Mouse (Mus musculus): Measurements from ENCODE around the gene Tbc1d10b. TPM values are rescaled to one million over a fixed set of nuclear protein-coding genes. Genes with fewer than 3 reads are reported as not detected.

The Tbc1d10b gene
- total and polyA plus RNA-seq, 3 experiments: 37.4 to 70.3 TPM; not detected in 1

DNA sequence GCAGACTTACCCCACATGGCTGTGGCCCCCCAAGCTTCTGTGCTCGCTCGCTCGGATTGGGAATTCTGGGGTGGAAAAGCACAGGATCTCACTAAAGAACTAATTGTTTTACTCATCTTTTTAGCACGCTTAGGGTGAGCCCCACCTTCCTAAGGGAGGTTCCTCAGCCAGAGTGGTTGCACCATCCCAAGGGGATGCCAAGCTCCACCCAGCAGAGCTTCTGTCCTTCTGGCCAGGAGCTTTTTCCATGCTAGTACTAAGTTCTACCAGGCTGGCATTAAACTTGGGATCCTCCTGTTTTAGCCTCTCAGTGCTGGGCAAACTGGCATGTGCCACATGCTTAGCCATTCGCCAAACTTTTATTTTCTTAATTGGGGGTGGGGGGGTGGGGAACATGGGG lies 45.7 kb downstream of the Tbc1d10b start (continued):
- TF ChIP-seq USF2 (IDR thresholded peaks at IDR 0.05; ENCODE audit: borderline replicate concordance in 1 of 2, insufficient read depth in 1 of 2, low read depth in 1 of 2, low read length in 2 of 2) (no peak), MAX (IDR thresholded peaks at IDR 0.05; ENCODE audit: low read length) (no peak), CHD1 (IDR thresholded peaks at IDR 0.05; ENCODE audit: low read depth, low read length) (no peak)

DNA sequence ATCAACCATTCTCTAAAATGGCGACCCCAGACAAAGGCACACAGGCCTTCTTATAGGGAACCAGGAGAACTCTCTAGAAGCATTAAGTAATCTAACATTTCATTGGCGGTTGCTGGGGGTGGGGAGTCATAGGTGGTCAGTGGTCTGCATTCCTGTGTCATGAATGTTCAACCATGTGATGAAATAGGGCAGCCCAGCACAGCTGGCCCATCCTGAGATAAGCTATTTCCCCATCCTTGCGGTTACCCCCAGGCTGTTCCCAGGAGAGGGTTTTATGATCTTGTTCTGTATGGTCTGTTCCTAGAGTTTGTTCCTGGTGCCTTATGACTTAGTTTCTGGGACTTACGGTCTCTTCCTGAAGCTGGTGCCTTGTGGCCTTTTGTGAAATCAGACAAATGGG lies 50.7 kb downstream of the Tbc1d10b start:
- Histone ChIP-seq H3K9ac (ENCODE audit: control insufficient read depth, low read depth, low read length, poor library complexity, severe bottlenecking) (no peak overlapping the region), H3K4me1 (ENCODE audit: control insufficient read depth in 1 of 2, insufficient read depth in 2 of 2, low read length in 2 of 2) (peaks cover 3 to 14% of the 10 kb centered on the region in 2 experiments; a peak in 3 of 4 replicates)
- no peak for DNase-seq (ENCODE audit: low read depth, low spot score)

DNA sequence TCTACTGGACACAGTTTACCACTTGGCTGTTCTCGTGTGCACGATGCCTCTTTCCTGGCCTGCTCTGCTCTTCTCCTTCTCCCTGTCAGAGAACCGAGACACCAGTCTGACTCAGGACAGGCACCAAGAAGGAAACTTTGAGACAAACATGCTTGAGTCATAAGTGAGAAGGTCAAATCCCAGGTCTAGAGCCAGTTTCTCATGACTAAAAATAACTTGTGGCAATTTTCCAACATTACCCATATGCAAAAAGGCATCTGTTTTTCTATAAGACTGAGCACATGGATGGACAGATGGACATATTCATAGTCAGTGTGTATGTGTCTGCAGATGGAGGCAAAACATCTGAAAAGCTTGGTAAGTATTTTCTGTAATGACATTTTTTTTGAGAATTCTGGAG lies 54.8 kb downstream of the Tbc1d10b start:
- peaks cover 0 to 12% of the 10 kb centered on the region in 2 experiments; a peak in 2 of 4 replicates for H3K36me3 ChIP-seq (ENCODE audit: control insufficient read depth in 1 of 2, insufficient read depth in 2 of 2, low read length in 2 of 2)
- no peak for TF ChIP-seq E2F4 (IDR thresholded peaks at IDR 0.05; ENCODE audit: borderline replicate concordance, low read depth, low read length)
- TF ChIP-seq ETS1 (IDR thresholded peaks at IDR 0.05; ENCODE audit: low read depth, low read length): no peak
- no peak for TF ChIP-seq SIN3A (IDR thresholded peaks at IDR 0.05; ENCODE audit: low read length)
- no peak for TF ChIP-seq EP300 (IDR thresholded peaks at IDR 0.05; ENCODE audit: low read depth in 1 of 2, low read length in 2 of 2)
- no peak for TF ChIP-seq TAL1 (IDR thresholded peaks at IDR 0.05; ENCODE audit: low read length)
- TF ChIP-seq ZC3H11A (IDR thresholded peaks at IDR 0.05; ENCODE audit: low read depth, low read length): no peak
- no peak for TF ChIP-seq GABPA (IDR thresholded peaks at IDR 0.05; ENCODE audit: low read depth, low read length)
- no peak for TF ChIP-seq MYC (IDR thresholded peaks at IDR 0.05; ENCODE audit: low read depth, low read length)
- no peak for TF ChIP-seq USF1 (IDR thresholded peaks at IDR 0.05; ENCODE audit: low read depth, low read length)
- no peak for TF ChIP-seq MAZ (IDR thresholded peaks at IDR 0.05; ENCODE audit: low read depth, low read length)
- TF ChIP-seq USF2 (IDR thresholded peaks at IDR 0.05; ENCODE audit: borderline replicate concordance in 1 of 2, insufficient read depth in 1 of 2, low read depth in 1 of 2, low read length in 2 of 2): no peak
- no peak for TF ChIP-seq RAD21 (IDR thresholded peaks at IDR 0.05; ENCODE audit: low read depth, low read length)
- no peak for TF ChIP-seq POLR2AphosphoS2 (IDR thresholded peaks at IDR 0.05; ENCODE audit: low read length)
- TF ChIP-seq POLR2A (IDR thresholded peaks at IDR 0.05; ENCODE audit: control insufficient read depth in 1 of 2, insufficient read depth in 1 of 2, low read depth in 1 of 2, low read length in 2 of 2, poor library complexity in 1 of 2): no peak
- TF ChIP-seq TCF12 (IDR thresholded peaks at IDR 0.05; ENCODE audit: low read depth, low read length): no peak
- no peak for TF ChIP-seq POLR2AphosphoS5 (IDR thresholded peaks at IDR 0.05; ENCODE audit: borderline replicate concordance, low read depth, low read length)
- no peak for TF ChIP-seq GATA1 (IDR thresholded peaks at IDR 0.05; ENCODE audit: low read depth, low read length)
- no peak for TF ChIP-seq TBP (IDR thresholded peaks at IDR 0.05; ENCODE audit: low read depth, low read length)
- TF ChIP-seq NELFE (IDR thresholded peaks at IDR 0.05; ENCODE audit: low read depth, low read length): no peak
- 0 out of 2 replicates have a peak overlapping the region, but pooled peaks have one; percentile 5 for H3K9ac ChIP-seq (ENCODE audit: control insufficient read depth, low read depth, low read length, poor library complexity, severe bottlenecking)
- no peak for DNase-seq (ENCODE audit: low read depth, low spot score)
- no peaks in the 10 kb centered on the region for H3K27me3 ChIP-seq (ENCODE audit: control insufficient read depth in 1 of 2, insufficient read depth in 2 of 2, low read length in 2 of 2)
- no peaks in the 10 kb centered on the region for H3K79me2 ChIP-seq (ENCODE audit: control insufficient read depth, insufficient read depth, low read length, poor library complexity)
- no peaks in the 10 kb centered on the region for H3K9me3 ChIP-seq (replicated peaks; ENCODE audit: insufficient read depth, low read length)
- H3K27ac ChIP-seq (ENCODE audit: control insufficient read depth, low read depth, low read length): no peak overlapping the region
- peaks cover 3 to 14% of the 10 kb centered on the region in 2 experiments; a peak in 3 of 4 replicates for H3K4me1 ChIP-seq (ENCODE audit: control insufficient read depth in 1 of 2, insufficient read depth in 2 of 2, low read length in 2 of 2)
- no peak overlapping the region for H3K4me3 ChIP-seq (ENCODE audit: control insufficient read depth in 1 of 2, insufficient read depth in 1 of 2, low read depth in 2 of 2, low read length in 2 of 2)

More for the DNA sequence above, 50.7 kb downstream of the Tbc1d10b start:
- TF ChIP-seq EP300 (IDR thresholded peaks at IDR 0.05; ENCODE audit: low read depth in 1 of 2, low read length in 2 of 2) (peak; percentile 17 to 48; a peak in 1 of 4 replicates), ZKSCAN1 (IDR thresholded peaks at IDR 0.05; ENCODE audit: low read depth, low read length) (no peak), ZMIZ1 (IDR thresholded peaks at IDR 0.05; ENCODE audit: low read depth, low read length) (no peak), GABPA (IDR thresholded peaks at IDR 0.05; ENCODE audit: low read depth, low read length) (no peak), MAX (IDR thresholded peaks at IDR 0.05; ENCODE audit: low read length) (no peak), CHD1 (IDR thresholded peaks at IDR 0.05; ENCODE audit: low read depth, low read length) (no peak), SMC3 (IDR thresholded peaks at IDR 0.05; ENCODE audit: low read depth, low read length) (no peak), NELFE (IDR thresholded peaks at IDR 0.05; ENCODE audit: low read depth, low read length) (no peak), GATA1 (IDR thresholded peaks at IDR 0.05; ENCODE audit: low read depth, low read length) (0 out of 2 replicates have a peak, but pooled peaks have one; percentile 31), NRF1 (IDR thresholded peaks at IDR 0.05; ENCODE audit: insufficient read depth, low read depth, low read length, poor library complexity, severe bottlenecking) (no peak), E2F4 (IDR thresholded peaks at IDR 0.05; ENCODE audit: borderline replicate concordance, low read depth, low read length) (no peak), CTCF (IDR thresholded peaks at IDR 0.05 in 2 of 3, conservative IDR thresholded peaks at IDR 0.05 in 1 of 3; ENCODE audit: control insufficient read depth in 1 of 3, insufficient read depth in 1 of 3, low read depth in 2 of 3, low read length in 3 of 3, poor library complexity in 1 of 3, severe bottlenecking in 1 of 3) (no peak), ETS1 (IDR thresholded peaks at IDR 0.05; ENCODE audit: low read depth, low read length) (peak; percentile 77), TAL1 (IDR thresholded peaks at IDR 0.05; ENCODE audit: low read length) (peak; percentile 40; the same call in 1 of the 2 replicates), MXI1 (IDR thresholded peaks at IDR 0.05; ENCODE audit: low read depth, low read length) (no peak), RAD21 (IDR thresholded peaks at IDR 0.05; ENCODE audit: low read depth, low read length) (no peak), USF2 (IDR thresholded peaks at IDR 0.05; ENCODE audit: borderline replicate concordance in 1 of 2, insufficient read depth in 1 of 2, low read depth in 1 of 2, low read length in 2 of 2) (no peak), POLR2A (IDR thresholded peaks at IDR 0.05; ENCODE audit: control insufficient read depth in 1 of 2, insufficient read depth in 1 of 2, low read depth in 1 of 2, low read length in 2 of 2, poor library complexity in 1 of 2) (no peak), TCF12 (IDR thresholded peaks at IDR 0.05; ENCODE audit: low read depth, low read length) (0 out of 2 replicates have a peak, but pooled peaks have one; percentile 9)
- no peak overlapping the region for H3K4me3 ChIP-seq (ENCODE audit: control insufficient read depth in 1 of 2, insufficient read depth in 1 of 2, low read depth in 2 of 2, low read length in 2 of 2)
- no peaks in the 10 kb centered on the region for H3K27me3 ChIP-seq (ENCODE audit: control insufficient read depth in 1 of 2, insufficient read depth in 2 of 2, low read length in 2 of 2)
- no peaks in the 10 kb centered on the region for H3K79me2 ChIP-seq (ENCODE audit: control insufficient read depth, insufficient read depth, low read length, poor library complexity)
- H3K36me3 ChIP-seq (ENCODE audit: control insufficient read depth in 1 of 2, insufficient read depth in 2 of 2, low read length in 2 of 2): peaks cover 0 to 12% of the 10 kb centered on the region in 2 experiments; a peak in 2 of 4 replicates
- no peak overlapping the region for H3K27ac ChIP-seq (ENCODE audit: control insufficient read depth, low read depth, low read length)
- H3K9me3 ChIP-seq (replicated peaks; ENCODE audit: insufficient read depth, low read length): no peaks in the 10 kb centered on the region

Measured in MEL (cell line).